Mouse (Mus musculus) monocyte, adult 5-6 weeks (primary cell): ENCODE measurements around the gene Fyco1. TPM values are rescaled to one million over a fixed set of nuclear protein-coding genes. Genes with fewer than 3 reads are reported as not detected.
"Not testable (repeated sequence)": the region's sequence is repeated elsewhere in the genome, so short reads cannot be mapped to it uniquely, and the experiment has no call there.

Experiments used
- ATAC-seq: fragments of 153-309, 156-312 bp; replicated peaks from 2 replicates; pipeline ENCODE4 v1.8.0; 2017; ENCODE audit warnings: mild to moderate bottlenecking; ENCODE audit not compliant: low TSS enrichment, insufficient number of reproducible peaks, severe bottlenecking, poor library complexity, low FRiP score
- total RNA-seq: library from RNA; stranded (forward); fragments of 200-1000, 200-491, 200-594 nt; gene quantifications from 3 replicates; pipeline ENCODE4 v1.2.3, GENCODE M21; 2017

The Fyco1 gene
- total RNA-seq, 1 experiment from 2014 or later, result 30.4 TPM

DNA sequence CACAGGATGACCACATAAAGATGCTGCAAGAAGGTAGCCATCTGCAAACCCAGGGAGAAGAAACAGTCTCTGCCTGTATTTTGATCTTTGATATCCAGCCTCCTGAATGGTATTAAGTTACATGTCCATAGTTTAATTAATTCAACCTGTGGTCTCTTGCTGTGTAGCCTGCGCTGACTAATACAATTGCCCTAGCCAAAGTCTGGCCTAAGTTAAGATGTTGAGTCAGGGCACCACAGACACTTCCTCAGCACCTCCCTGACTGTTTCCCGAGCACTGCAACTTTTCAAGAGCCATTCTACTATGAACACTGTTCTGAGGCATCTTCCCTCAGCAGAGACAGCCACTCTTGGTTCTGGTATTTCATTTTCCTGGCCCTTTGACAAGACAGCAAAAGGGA is 33.1 kb downstream of the Fyco1 start:
- no peak for ATAC-seq

GRCm38 (mm10) chr9:123815996-123816395 is 35.7 kb downstream of the Fyco1 start:
- ATAC-seq, result no peak

GRCm38 (mm10) chr9:123815444-123815843 is 36.3 kb downstream of the Fyco1 start:
- peak; percentile 56; the same call in 1 of the 2 replicates for ATAC-seq

- 0 out of 2 replicates have a peak, but pooled peaks have one; percentile 7 for ATAC-seq
These were observed 36.9 kb downstream of the Fyco1 start for GRCm38 (mm10) chr9:123814821-123815220.

- ATAC-seq, result no peak
These were observed 37.4 kb downstream of the Fyco1 start for GRCm38 (mm10) chr9:123814326-123814725.

GRCm38 (mm10) chr9:123811831-123812230 is 39.9 kb downstream of the Fyco1 start:
- ATAC-seq, result no peak

- ATAC-seq, result no peak
These were observed 43.1 kb downstream of the Fyco1 start for GRCm38 (mm10) chr9:123808583-123808982.

DNA sequence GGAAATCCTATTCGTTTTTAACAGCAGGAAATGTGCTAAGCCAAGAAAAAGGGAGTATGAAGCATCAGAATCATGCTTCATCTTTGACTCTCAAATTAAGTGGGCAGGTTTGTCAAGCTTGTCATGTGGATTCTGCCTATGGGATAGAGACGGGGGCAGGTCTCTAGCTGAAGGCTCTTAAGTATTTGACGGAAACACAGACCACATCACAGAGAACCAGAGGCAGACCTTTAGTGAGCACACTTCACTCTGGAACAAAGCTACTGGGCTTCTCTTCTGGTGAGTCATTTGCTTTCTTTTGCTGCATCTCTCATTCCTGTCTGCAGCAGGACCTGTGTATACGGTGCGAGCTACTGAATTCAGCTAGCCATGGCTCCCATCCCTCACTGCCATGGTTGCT is 45.4 kb downstream of the Fyco1 start, which contains the start of gene Cxcr6:
Cxcr6 (plus strand) TSS at position 209 of the 400 bp plus-strand sequence.
- no peak for ATAC-seq

- ATAC-seq, result no peak
These were observed 46.5 kb downstream of the Fyco1 start for GRCm38 (mm10) chr9:123805241-123805640.

DNA sequence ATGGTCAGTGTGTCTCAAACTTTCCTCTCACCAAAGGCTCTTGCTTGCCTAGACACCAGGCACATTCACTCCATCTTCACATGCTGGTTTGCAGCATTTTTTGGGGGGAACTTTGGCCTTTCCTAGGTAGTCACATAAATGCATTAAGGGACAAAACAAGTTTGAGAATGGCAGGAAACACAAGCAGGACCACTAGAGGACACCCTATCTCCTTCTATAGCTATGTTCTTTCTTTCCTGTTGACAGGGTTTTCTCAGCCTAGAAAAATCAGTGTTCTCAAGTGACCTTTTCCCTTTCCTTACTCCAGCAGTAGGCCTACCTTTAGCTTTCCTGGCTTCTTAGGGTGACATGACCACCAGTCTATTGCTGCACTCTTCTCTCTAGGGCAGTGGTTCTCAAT is 48.8 kb downstream of the Fyco1 start:
- no peak for ATAC-seq

DNA sequence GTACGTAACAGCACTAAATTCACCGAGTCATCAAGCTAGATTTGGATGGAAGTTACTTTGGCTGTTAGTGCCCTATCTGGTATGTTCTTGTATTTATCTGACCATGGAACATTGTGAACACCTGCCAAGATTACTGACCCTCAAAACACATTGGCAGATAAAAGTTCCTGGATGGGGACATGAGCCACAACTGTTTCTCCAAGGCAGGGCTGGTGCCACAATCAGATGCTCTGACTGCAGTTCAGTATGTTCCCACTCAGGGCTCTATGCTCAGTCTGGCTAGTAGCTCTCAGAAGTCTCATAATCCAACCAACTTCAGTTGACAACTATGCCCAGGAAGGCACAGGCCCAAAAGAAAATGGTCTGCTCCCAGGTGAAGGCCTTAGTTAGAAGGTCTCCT is 49.3 kb downstream of the Fyco1 start:
- no peak for ATAC-seq

GRCm38 (mm10) chr9:123801527-123801926 is 50.2 kb downstream of the Fyco1 start:
- ATAC-seq, result 0 out of 2 replicates have a peak, but pooled peaks have one; percentile 29

DNA sequence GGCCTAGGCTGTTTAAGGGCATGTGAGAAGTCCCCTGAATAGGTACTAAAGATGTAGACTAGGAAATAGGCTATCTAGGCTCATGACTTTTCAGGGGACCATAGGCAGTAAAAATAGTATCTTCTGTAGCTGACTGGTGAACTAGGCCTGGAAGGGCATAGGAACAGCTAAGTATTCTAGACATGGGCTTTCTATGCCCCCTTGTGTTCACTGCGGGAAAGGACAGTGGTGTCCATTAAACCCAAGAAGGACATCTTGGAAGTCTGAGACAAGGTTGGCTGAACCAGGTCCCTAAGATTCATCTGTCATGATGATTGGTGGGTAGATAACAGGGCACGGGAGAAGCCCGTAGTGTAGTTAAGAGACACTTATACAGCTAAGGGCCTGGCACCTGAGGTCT is 55.5 kb downstream of the Fyco1 start:
- ATAC-seq, result peak; percentile 64; the same call in 1 of the 2 replicates

DNA sequence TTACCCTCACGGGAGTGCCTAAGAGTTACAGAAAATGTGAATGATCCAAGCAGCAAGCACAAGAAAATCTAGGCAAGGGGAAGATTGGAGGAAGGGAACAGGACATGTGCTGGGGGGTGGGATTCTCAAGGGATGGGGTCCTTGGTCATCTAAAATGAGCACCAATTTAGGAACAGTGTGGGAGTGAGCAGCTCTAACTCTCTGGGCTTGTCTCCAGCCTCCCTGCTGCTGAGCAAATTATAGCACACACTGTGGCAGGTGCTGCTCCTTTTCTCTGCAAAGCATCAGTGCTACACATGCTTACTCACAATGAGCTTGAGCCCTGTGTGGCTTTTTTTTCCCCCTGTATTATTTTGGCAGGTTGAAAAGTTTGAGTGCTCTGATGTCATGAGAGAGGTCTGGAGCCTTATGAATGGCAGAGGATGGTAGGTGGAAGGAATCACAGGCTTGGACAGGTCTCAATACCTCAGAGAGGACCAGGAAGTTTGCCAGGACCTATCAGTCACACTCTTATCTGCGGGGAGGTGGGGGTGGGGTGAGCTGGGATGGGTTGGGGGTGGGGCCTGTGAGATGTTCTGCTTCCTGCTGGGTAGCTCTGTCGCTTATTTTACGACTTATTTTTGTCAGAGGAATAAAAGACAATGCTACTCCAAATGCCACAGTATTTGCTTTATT is 62.7 kb downstream of the Fyco1 start:
- no peak for ATAC-seq

- ATAC-seq, result not testable (repeated sequence)
These were observed 78.4 kb downstream of the Fyco1 start for GRCm38 (mm10) chr9:123773299-123773698.

DNA sequence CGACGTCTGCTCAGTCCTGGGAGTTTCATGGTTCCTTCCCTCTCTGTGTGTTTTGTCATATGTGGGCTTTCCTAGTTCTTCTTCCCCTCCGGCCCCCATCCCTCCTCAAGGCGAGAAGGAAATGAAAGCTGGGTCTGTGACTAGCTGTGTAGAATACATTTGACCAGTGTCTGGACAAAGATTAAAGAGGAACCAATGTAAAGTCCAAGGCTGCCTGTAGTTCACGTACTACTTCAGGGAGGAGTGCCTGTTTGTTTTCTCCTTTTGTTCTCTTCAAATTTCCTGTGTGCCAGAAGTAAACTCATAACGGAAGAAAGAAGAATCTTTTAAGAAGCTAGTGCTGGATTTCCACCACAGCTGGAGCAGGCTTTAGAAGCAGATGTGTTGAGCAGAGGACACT is 82.2 kb downstream of the Fyco1 start:
- ATAC-seq, result peak; percentile 82

DNA sequence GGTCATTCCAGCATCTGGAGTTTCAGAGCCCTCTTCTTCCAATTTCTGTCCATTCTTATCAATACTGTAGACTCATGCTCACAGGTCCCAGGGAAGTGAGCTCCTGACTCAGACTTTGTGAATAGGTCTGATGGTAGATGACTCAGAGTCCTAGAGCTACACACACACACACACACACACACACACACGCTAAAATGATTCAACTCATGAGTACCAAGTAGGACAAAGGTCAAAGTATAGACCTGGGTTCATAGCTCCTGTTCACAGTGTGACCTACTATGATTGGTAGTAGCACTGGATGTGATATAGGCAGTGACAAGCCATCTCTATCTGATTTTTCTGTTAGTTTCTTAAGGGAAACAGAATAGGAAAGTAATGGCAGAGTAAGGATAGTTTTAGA is 83.3 kb downstream of the Fyco1 start:
- no peak for ATAC-seq

DNA sequence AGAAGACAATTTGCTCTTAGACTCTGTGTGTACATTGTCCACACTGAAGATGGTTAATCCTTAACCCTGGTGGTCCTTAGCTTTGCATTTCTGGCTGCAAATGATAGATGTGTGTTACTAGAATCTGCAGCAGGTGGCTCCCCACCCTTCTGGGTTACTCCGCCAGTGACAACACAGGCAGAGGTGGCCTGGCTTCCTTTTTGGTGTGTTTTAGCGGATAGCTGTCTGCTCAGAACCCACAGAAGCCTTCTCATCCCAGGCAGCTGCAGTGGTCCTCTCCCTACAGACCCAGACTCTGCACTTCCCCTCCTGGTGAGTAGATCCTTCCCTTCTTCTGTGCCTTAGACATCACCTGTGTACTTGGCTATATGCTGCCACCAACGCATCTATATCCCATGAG is 84.7 kb downstream of the Fyco1 start:
- no peak for ATAC-seq

- ATAC-seq, result no peak
These were observed 87.9 kb downstream of the Fyco1 start for GRCm38 (mm10) chr9:123763771-123764170.

- ATAC-seq, result 0 out of 2 replicates have a peak, but pooled peaks have one; percentile 24
These were observed 88.8 kb downstream of the Fyco1 start for GRCm38 (mm10) chr9:123762886-123763285.

- ATAC-seq, result no peak
These were observed 90.9 kb downstream of the Fyco1 start for GRCm38 (mm10) chr9:123760806-123761205.
